Mouse (Mus musculus): ENCODE data around the gene Gin1. TPM values are rescaled to one million over a fixed set of nuclear protein-coding genes. Genes with fewer than 3 reads are reported as not detected.

Gene Gin1
- polyA plus RNA-seq (2015; fragmentation: Nextera tagmentation; extraction: Ambion mirVana) = 18.4 and 18.8 TPM in 2 replicates

DNA sequence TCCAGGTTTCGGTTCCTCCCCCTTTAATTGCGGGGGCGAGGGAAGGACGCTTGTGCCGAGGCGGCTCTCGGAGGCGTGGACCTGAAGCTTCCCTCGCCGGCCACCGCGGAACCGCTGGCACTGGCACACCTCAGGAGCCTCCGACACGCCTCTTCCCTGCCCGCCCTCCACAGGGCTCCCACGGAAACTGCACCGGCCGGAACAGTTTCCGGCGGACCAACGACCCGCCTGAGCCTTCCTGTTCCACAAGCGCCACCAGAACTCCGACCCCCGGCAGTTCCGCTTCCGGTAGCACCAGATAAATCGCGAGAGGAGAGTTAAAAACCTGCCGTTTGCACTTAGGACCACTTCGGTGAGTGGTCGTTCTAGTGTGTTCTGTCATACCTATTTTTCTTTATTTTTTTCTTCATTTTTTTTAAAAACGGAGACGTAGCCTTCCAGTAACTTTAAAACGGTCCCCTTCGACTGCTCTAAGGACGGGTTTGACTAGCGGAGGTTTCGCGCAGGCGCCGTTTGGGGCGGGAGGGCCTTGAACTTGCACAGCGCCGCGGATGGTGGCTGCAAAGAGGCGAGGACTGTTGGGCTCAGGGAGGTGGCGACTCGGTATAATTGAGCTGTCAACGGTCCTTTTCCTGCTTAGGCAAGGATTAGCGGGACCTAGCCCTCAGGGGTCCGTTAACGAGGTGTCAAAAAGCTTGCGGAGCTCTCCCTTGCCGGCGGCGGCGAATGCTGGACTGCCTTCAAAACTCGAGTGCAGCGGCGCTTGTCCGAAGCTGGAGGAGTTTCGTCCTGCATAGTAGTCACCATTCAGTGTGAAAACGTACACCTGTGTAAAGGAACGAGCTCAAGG is at the start of gene Gin1, which contains the start of gene Ppip5k2:
Gin1 (plus strand) TSS at position 269 of the 850 bp plus-strand sequence.
Ppip5k2 (minus strand) TSS at position 508 of the 850 bp plus-strand sequence.
- H3K27ac ChIP-seq = peak within 1 kb of the TSS; percentile 90
- H3K4me1 ChIP-seq = 0 out of 2 replicates have a peak, but pooled peaks cover 5% of the 10 kb centered on the region
- under 1% methylated on average over 66 of the region's 66 CpGs for WGBS
- H3K4me2 ChIP-seq = peak within 1 kb of the TSS; percentile 63
- H3K4me3 ChIP-seq (replicated peaks) = peak within 1 kb of the TSS; percentile 75
- no peaks in the 10 kb centered on the region for H3K9me3 ChIP-seq
- H3K27me3 ChIP-seq (replicated peaks) = no peaks in the 10 kb centered on the region
- no peaks in the 10 kb centered on the region for H3K36me3 ChIP-seq
- ATAC-seq (ENCODE audit: insufficient read depth, low FRiP score, low read depth) = peak; percentile 99
- peak within 1 kb of the TSS; percentile 84 for H3K9ac ChIP-seq

DNA sequence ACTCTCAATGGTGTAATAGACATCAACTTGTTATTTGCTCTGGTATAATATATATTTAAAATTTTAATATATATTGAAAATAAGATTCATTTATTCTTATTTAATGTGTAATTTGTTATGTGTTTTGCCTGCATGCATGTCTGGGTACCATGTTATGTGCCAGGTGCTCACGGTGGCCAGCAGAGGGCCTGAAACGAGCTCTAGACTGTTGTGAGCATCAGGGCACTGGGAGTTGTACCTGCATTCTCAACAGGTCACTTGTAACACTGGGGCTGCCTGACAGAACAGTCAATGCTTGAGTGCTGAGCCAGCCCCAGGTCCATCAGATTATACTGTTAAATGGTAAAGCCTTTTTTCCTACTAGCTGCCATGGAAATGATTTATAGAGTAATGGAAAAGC is 43.2 kb upstream of the Gin1 start:
- Histone ChIP-seq H3K27ac (no peak overlapping the region), H3K9me3 (no peaks in the 10 kb centered on the region), H3K36me3 (peaks cover 14% of the 10 kb centered on the region), H3K4me3 (replicated peaks) (no peak overlapping the region), H3K4me2 (no peak overlapping the region), H3K4me1 (no peaks in the 10 kb centered on the region), H3K9ac (no peak overlapping the region), H3K27me3 (replicated peaks) (no peaks in the 10 kb centered on the region)
- 0 out of 2 replicates have a peak, but pooled peaks have one; percentile 35 for ATAC-seq (ENCODE audit: insufficient read depth, low FRiP score, low read depth)
- WGBS = 72% methylated on average over 2 of the region's 2 CpGs

DNA sequence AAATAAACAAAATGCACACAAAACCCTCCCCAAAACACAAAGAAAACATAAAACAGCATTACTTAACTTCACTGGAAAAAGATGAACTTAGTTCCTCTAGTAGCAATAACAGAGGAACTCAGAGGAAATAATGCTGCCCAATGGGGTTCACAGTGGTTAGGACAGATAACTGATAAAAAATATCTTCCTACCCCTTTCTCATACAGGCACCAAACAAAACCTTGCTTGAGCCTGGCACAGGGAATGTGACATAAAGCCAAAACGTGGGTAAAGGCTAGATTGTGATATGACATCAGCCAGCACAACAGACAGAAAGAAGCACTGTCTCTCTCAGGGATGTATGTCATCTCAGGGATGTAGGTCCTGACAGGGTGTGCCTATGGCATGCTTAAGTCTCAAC is 40.6 kb upstream of the Gin1 start:
- Histone ChIP-seq H3K9me3 (no peaks in the 10 kb centered on the region), H3K4me2 (no peak overlapping the region), H3K27ac (no peak overlapping the region), H3K27me3 (replicated peaks) (no peaks in the 10 kb centered on the region), H3K4me3 (replicated peaks) (no peak overlapping the region), H3K9ac (no peak overlapping the region), H3K4me1 (no peaks in the 10 kb centered on the region), H3K36me3 (peaks cover 10% of the 10 kb centered on the region; the same call in 1 of the 2 replicates)
- WGBS = 52% methylated on average over 1 of the region's 1 CpGs
- no peak for ATAC-seq (ENCODE audit: insufficient read depth, low FRiP score, low read depth)

DNA sequence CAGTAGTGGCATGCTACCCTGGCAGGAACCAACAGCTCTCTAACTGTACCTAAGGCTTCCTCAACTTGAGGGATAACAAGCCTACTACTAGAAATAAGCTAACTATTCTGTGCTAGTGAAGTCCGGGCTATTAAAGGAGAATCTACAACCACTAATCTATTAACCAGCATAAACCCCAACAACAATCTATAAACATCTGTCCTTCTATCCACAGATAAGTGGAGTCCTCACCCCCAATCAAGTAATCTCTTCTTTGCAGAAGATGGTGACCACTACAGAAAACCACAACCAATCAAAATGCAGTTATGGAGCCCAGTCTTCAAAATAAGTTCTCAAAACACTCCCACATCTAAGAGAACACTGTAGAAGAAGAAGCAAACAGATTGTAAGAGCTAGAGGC is 26.9 kb upstream of the Gin1 start:
- Histone ChIP-seq H3K4me1 (no peaks in the 10 kb centered on the region), H3K36me3 (peaks cover 15% of the 10 kb centered on the region; the same call in 1 of the 2 replicates), H3K9ac (no peak overlapping the region), H3K27ac (no peak overlapping the region), H3K27me3 (replicated peaks) (no peaks in the 10 kb centered on the region), H3K4me2 (no peak overlapping the region), H3K9me3 (no peaks in the 10 kb centered on the region), H3K4me3 (replicated peaks) (no peak overlapping the region)
- 87% methylated on average over 1 of the region's 1 CpGs for WGBS
- ATAC-seq (ENCODE audit: insufficient read depth, low FRiP score, low read depth) = no peak

DNA sequence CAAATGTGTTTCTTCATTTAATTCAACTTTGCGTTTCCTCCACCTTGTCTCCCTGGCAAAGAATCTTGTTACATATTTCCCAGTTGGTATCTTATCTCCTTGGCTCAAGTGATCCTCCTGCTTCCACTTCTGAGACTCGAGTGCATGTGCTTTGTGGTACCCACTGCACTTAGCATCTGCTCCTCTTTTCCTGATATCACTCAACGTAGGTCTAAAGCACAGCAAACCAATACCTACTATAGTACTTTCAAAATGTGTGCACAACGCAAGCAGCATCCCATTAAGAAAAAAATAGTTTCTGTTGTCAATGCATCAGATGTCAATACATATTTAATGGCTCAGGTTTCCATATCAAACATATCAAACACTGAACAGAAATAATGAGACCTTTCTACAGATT is 24.3 kb upstream of the Gin1 start:
- no peaks in the 10 kb centered on the region for H3K27me3 ChIP-seq (replicated peaks)
- no peak overlapping the region for H3K4me2 ChIP-seq
- ATAC-seq (ENCODE audit: insufficient read depth, low FRiP score, low read depth) = no peak
- H3K4me3 ChIP-seq (replicated peaks) = no peak overlapping the region
- 85% methylated on average over 4 of the region's 4 CpGs for WGBS
- H3K9ac ChIP-seq = no peak overlapping the region
- no peak overlapping the region for H3K27ac ChIP-seq
- H3K9me3 ChIP-seq = no peaks in the 10 kb centered on the region
- H3K4me1 ChIP-seq = no peaks in the 10 kb centered on the region
- H3K36me3 ChIP-seq = peaks cover 6% of the 10 kb centered on the region; the same call in 1 of the 2 replicates

DNA sequence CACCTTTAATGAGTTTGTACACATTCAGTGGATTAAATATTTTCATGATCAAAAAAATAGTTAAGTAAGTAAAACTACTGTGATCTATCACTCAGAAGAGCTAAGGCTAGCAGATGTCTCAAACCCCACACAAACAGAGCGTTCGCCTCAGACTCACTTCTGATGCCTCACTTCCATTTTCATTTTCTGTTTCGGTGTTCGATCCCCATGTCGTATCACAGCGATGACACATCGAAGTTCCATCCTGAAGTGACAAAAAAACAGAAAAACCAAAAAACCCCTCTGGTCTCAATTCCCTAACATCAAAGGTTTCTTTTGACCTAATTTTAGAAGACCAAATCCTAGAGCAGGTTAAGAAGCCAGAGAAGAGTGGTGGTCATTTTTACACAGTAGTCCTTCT is 23.7 kb upstream of the Gin1 start:
- Histone ChIP-seq H3K4me2 (no peak overlapping the region), H3K9ac (no peak overlapping the region), H3K27ac (no peak overlapping the region), H3K36me3 (0 out of 2 replicates have a peak, but pooled peaks cover 4% of the 10 kb centered on the region), H3K4me1 (no peaks in the 10 kb centered on the region), H3K27me3 (replicated peaks) (no peaks in the 10 kb centered on the region), H3K4me3 (replicated peaks) (no peak overlapping the region), H3K9me3 (no peaks in the 10 kb centered on the region)
- ATAC-seq (ENCODE audit: insufficient read depth, low FRiP score, low read depth) = no peak
- 94% methylated on average over 7 of the region's 7 CpGs for WGBS

DNA sequence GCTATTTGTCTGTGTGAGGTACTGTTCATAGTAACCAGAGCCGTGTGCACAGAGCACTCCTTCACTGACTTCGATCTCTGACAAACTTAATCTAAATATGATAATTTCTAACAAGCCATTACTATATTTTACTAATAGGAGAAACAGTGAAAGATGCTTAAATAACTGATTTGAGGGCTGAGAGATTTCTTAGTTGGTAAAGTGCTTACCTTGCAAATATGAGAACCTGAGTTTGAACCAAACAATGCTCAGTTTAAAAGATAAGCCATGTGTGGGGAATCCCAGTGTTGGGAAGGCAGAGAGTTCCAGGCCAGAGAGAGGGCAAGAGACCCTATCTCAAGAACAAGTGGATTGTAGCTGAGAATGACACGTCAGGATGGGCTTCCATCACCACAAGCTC is 21.8 kb upstream of the Gin1 start:
- Histone ChIP-seq H3K9me3 (no peaks in the 10 kb centered on the region), H3K4me2 (no peak overlapping the region), H3K4me3 (replicated peaks) (no peak overlapping the region), H3K36me3 (peaks cover 4% of the 10 kb centered on the region; the same call in 1 of the 2 replicates), H3K9ac (no peak overlapping the region), H3K4me1 (no peaks in the 10 kb centered on the region), H3K27ac (no peak overlapping the region), H3K27me3 (replicated peaks) (no peaks in the 10 kb centered on the region)
- WGBS = 87% methylated on average over 3 of the region's 3 CpGs
- ATAC-seq (ENCODE audit: insufficient read depth, low FRiP score, low read depth) = no peak

DNA sequence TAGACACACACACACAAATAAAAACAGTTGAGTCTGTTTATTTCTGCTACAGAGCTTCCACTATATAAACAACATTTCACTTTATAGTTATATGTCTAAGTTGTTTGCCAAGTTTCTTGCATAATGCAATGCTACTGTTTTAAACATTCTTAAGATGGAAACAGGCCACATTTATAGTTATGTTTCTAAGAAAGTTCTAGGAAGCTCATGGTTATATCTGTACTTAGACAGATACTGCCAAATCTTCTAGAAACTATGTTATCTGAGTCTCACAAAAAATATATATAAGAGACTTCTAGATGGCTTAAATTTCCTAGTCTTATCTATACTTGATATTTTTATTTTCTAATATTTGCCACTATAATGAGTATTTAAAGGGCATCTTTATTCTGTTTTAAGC is 16.8 kb upstream of the Gin1 start:
- Histone ChIP-seq H3K4me3 (replicated peaks) (no peak overlapping the region), H3K9ac (no peak overlapping the region), H3K4me2 (no peak overlapping the region), H3K9me3 (no peaks in the 10 kb centered on the region), H3K4me1 (no peaks in the 10 kb centered on the region), H3K27me3 (replicated peaks) (no peaks in the 10 kb centered on the region), H3K36me3 (no peaks in the 10 kb centered on the region; the same call in 1 of the 2 replicates), H3K27ac (no peak overlapping the region)
- no peak for ATAC-seq (ENCODE audit: insufficient read depth, low FRiP score, low read depth)

DNA sequence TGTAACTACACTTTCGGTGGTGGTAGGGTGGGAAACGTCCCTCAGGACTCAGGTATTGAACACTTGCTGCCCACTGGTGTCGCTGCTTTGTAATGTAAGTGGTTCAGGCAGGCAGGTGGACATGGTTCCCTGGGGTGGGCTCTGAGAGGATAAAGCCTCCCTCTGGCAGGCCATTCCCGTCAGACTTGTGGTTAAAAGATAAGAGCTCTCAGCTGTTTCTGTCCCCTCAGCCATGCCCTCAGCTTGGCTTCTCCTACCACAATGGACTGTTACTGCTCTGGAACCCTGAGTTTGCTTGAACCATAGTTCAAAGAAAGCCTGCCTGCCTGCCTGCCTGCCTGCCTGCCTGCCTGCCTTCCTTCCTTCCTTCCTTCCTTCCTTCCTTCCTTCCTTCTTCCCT is 15.6 kb upstream of the Gin1 start:
- 76% methylated on average over 4 of the region's 4 CpGs for WGBS
- no peak for ATAC-seq (ENCODE audit: insufficient read depth, low FRiP score, low read depth)

DNA sequence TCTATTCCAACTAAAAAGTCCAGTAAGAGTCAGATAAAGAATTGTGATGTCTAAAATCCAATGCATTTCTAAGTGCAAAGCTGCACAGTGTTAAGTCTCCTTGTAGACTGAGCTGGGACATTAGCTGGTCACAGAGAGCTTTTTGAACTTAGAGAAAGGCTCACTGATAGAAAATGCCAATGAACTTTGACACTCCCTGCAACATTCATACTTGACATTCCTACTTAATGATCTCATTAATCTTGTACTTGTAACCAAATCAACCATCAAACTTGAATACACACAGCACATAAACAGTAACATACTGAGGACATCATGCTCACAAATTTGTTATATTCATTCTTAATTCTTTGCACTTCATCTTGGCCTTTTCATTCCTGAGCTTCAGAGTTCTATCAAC is 10.1 kb upstream of the Gin1 start:
- Histone ChIP-seq H3K27ac (no peak overlapping the region), H3K4me2 (no peak overlapping the region), H3K4me1 (no peaks in the 10 kb centered on the region), H3K9me3 (no peaks in the 10 kb centered on the region), H3K9ac (no peak overlapping the region), H3K4me3 (replicated peaks) (no peak overlapping the region), H3K36me3 (no peaks in the 10 kb centered on the region), H3K27me3 (replicated peaks) (no peaks in the 10 kb centered on the region)
- no peak for ATAC-seq (ENCODE audit: insufficient read depth, low FRiP score, low read depth)

More for the DNA sequence above, 15.6 kb upstream of the Gin1 start:
- Histone ChIP-seq H3K36me3 (no peaks in the 10 kb centered on the region; the same call in 1 of the 2 replicates), H3K4me1 (no peaks in the 10 kb centered on the region), H3K4me3 (replicated peaks) (no peak overlapping the region), H3K4me2 (no peak overlapping the region), H3K9me3 (no peaks in the 10 kb centered on the region), H3K9ac (no peak overlapping the region), H3K27me3 (replicated peaks) (no peaks in the 10 kb centered on the region), H3K27ac (no peak overlapping the region)

DNA sequence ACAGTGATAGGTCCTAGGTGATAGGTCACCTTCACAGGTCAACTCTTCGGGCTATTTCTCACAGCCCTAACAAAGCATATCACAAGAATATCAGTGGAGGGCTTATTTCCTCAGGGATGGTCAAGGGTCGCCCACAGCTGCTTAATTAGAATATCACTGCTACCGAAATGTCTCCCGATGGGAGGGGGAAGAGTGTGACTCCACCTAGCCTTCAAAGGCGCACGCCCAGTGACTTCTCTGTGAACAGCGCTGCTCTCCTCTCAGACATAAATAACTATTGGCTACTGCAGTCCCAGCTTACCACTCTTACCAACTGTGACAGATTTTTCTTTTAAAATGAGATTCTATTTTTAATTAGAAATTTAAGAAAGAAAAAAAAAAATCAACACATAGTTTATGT is 9.4 kb upstream of the Gin1 start:
- H3K4me2 ChIP-seq = no peak overlapping the region
- no peak for ATAC-seq (ENCODE audit: insufficient read depth, low FRiP score, low read depth)

DNA sequence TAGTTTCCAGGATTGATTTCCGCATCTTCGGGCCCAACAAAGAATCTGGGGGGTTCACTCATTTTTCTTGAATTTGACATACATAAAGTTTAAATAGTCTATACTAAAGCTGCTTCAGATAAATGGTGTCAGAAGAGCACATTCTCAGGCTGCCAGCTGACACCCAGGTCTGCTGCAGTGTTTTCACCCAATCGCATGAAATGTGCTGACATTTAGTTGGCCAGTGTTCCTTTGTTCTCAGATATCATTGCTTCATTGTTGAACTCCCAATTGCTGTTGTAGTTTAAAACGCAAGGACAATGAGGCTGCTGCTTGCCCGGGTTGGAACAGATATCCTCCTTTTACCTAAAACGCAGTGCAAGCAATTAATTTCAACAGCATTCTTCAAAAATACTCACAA is 8.5 kb upstream of the Gin1 start:
- Histone ChIP-seq H3K4me1 (no peaks in the 10 kb centered on the region), H3K36me3 (no peaks in the 10 kb centered on the region), H3K4me3 (replicated peaks) (no peak overlapping the region), H3K27me3 (replicated peaks) (no peaks in the 10 kb centered on the region), H3K9ac (no peak overlapping the region), H3K4me2 (no peak overlapping the region), H3K9me3 (no peaks in the 10 kb centered on the region), H3K27ac (no peak overlapping the region)
- ATAC-seq (ENCODE audit: insufficient read depth, low FRiP score, low read depth) = no peak
- 81% methylated on average over 6 of the region's 6 CpGs for WGBS

More for the DNA sequence above, 9.4 kb upstream of the Gin1 start:
- Histone ChIP-seq H3K36me3 (no peaks in the 10 kb centered on the region), H3K9me3 (no peaks in the 10 kb centered on the region), H3K9ac (no peak overlapping the region), H3K27ac (no peak overlapping the region), H3K4me3 (replicated peaks) (no peak overlapping the region), H3K4me1 (no peaks in the 10 kb centered on the region), H3K27me3 (replicated peaks) (no peaks in the 10 kb centered on the region)
- 56% methylated on average over 7 of the region's 7 CpGs for WGBS
